In the genomic region with DNA sequence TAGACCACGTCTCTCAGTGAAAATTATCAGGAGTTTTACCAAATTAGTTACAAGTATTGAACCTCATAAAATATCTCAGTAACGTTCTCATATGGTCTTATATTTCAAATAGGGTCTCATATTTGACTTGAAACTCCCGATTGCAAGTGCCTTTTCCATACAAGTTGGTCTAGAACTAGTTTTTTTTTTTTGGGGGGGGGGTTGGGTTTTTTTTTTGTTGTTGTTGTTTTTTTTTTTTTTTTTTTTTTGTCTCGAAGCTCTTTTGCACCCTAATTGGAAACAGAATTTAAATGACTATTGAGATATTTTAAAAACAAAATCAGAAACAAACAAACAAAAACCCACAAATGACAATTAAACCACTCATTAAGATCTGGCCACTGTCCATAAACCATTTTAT, we compare ENCODE assay signal across 8 mouse cellular contexts. TPM values are rescaled to one million over a fixed set of nuclear protein-coding genes. Genes with fewer than 3 reads are reported as not detected.
DNase-seq lines count a peak whose midpoint lies in the region; ATAC-seq and TF ChIP-seq lines count a peak whose summit lies in the region.

No protein-coding gene starts in this region.

- intact Hi-C loops in heart, postnatal 36 days (cut with DNase I) = loop anchor here (2.0 kb wide), 2 partner anchors 68 to 156 kb away; partner anchors contain the start of gene Ppig

- H3K9ac ChIP-seq in heart, postnatal 0 days (replicated peaks; ENCODE audit: low read depth, low read length) = no peak overlapping the region
- H3K9ac ChIP-seq in hindbrain, embryonic 15.5 days = no peak overlapping the region
- H3K9ac ChIP-seq in midbrain, embryonic 14.5 days (replicated peaks; ENCODE audit: low read length) = no peak overlapping the region

- H3K9me3 ChIP-seq in heart, postnatal 0 days (replicated peaks; ENCODE audit: control insufficient read depth, low read length) = no peaks in the 10 kb centered on the region
- H3K9me3 ChIP-seq in embryonic facial prominence, embryonic 10.5 days = no peaks in the 10 kb centered on the region
- no peaks in the 10 kb centered on the region for H3K9me3 ChIP-seq in hindbrain, embryonic 15.5 days
- no peaks in the 10 kb centered on the region for H3K9me3 ChIP-seq in midbrain, embryonic 14.5 days (ENCODE audit: control insufficient read depth, low read length)

- no peak overlapping the region for H3K27ac ChIP-seq in heart, postnatal 0 days (ENCODE audit: low read depth)
- H3K27ac ChIP-seq in embryonic facial prominence, embryonic 10.5 days (replicated peaks) = no peak overlapping the region
- H3K27ac ChIP-seq in hindbrain, embryonic 15.5 days (replicated peaks) = no peak overlapping the region
- no peak overlapping the region for H3K27ac ChIP-seq in midbrain, embryonic 14.5 days (replicated peaks; ENCODE audit: low read depth, low read length)
- no peak overlapping the region for H3K27ac ChIP-seq in kidney, adult 2 months (ENCODE audit: insufficient read depth, low read depth, low read length)

- no peaks in the 10 kb centered on the region for H3K27me3 ChIP-seq in heart, postnatal 0 days (ENCODE audit: control insufficient read depth, insufficient read depth, low read length)
- no peaks in the 10 kb centered on the region for H3K27me3 ChIP-seq in embryonic facial prominence, embryonic 10.5 days (replicated peaks; ENCODE audit: low read depth, poor library complexity, severe bottlenecking)
- no peaks in the 10 kb centered on the region for H3K27me3 ChIP-seq in hindbrain, embryonic 15.5 days
- H3K27me3 ChIP-seq in midbrain, embryonic 14.5 days (ENCODE audit: control insufficient read depth, insufficient read depth, low read length) = no peaks in the 10 kb centered on the region
- no peaks in the 10 kb centered on the region for H3K27me3 ChIP-seq in kidney, adult 2 months (replicated peaks; ENCODE audit: control insufficient read depth, insufficient read depth, low read length)

- DNase-seq in heart, postnatal 0 days (ENCODE audit: low spot score) = no peak
- DNase-seq in heart, postnatal 36 days = no peak
- no peak for DNase-seq in embryonic facial prominence, embryonic 10.5 days (ENCODE audit: low spot score)
- no peak for DNase-seq in midbrain, embryonic 14.5 days
- no peak for DNase-seq in gastrocnemius, postnatal 4 days (ENCODE audit: low spot score in 2 of 2)
- no peak for DNase-seq in kidney, adult 2 months
- no peak for DNase-seq in embryo, embryonic 9.5 days (ENCODE audit: extremely low spot score)

- no peak for TF ChIP-seq EP300 in heart, postnatal 0 days (IDR thresholded peaks at IDR 0.05; ENCODE audit: low read depth)

- TF ChIP-seq CTCF in heart, postnatal 0 days (IDR thresholded peaks at IDR 0.05; ENCODE audit: low read depth) = no peak
- TF ChIP-seq CTCF in kidney, adult 2 months (conservative IDR thresholded peaks at IDR 0.05; ENCODE audit: insufficient read depth, insufficient read length, low read depth, low read length) = no peak

- H3K36me3 ChIP-seq in heart, postnatal 0 days (replicated peaks; ENCODE audit: control insufficient read depth, insufficient read depth, low read length) = peaks cover 27% of the 10 kb centered on the region
- H3K36me3 ChIP-seq in embryonic facial prominence, embryonic 10.5 days (replicated peaks) = peaks cover 31% of the 10 kb centered on the region
- H3K36me3 ChIP-seq in hindbrain, embryonic 15.5 days = peaks cover 30% of the 10 kb centered on the region
- peaks cover 21% of the 10 kb centered on the region for H3K36me3 ChIP-seq in midbrain, embryonic 14.5 days (ENCODE audit: control insufficient read depth, insufficient read depth, low read length)
- peaks cover 6% of the 10 kb centered on the region for H3K36me3 ChIP-seq in kidney, adult 2 months (ENCODE audit: control insufficient read depth, insufficient read depth, low read length)

- ATAC-seq in heart, postnatal 0 days (ENCODE audit: insufficient read depth, low read depth) = no peak
- no peak for ATAC-seq in hindbrain, embryonic 15.5 days (ENCODE audit: low FRiP score, low read depth)
- ATAC-seq in midbrain, embryonic 14.5 days (ENCODE audit: low FRiP score, low TSS enrichment) = no peak

- peak overlapping the region; percentile 78; the same call in 1 of the 2 replicates for H3K4me3 ChIP-seq in heart, postnatal 0 days (ENCODE audit: low read depth, low read length)
- peak overlapping the region; percentile 76 for H3K4me3 ChIP-seq in embryonic facial prominence, embryonic 10.5 days
- no peak overlapping the region for H3K4me3 ChIP-seq in hindbrain, embryonic 15.5 days
- no peak overlapping the region; the same call in 1 of the 2 replicates for H3K4me3 ChIP-seq in midbrain, embryonic 14.5 days (replicated peaks; ENCODE audit: low read depth, low read length)
- no peak overlapping the region for H3K4me3 ChIP-seq in kidney, adult 2 months (ENCODE audit: insufficient read depth, low read depth, low read length)

- WGBS in heart, postnatal 0 days = 72% methylated on average over 4 of the region's 4 CpGs
- 72% methylated on average over 4 of the region's 4 CpGs for WGBS in embryonic facial prominence, embryonic 10.5 days
- WGBS in hindbrain, embryonic 15.5 days = 82% methylated on average over 4 of the region's 4 CpGs
- WGBS in midbrain, embryonic 14.5 days = 77% methylated on average over 4 of the region's 4 CpGs
- 69% methylated on average over 4 of the region's 4 CpGs for WGBS in kidney, adult 2 months

- 0 out of 2 replicates have a peak, but pooled peaks cover 3% of the 10 kb centered on the region for H3K4me1 ChIP-seq in heart, postnatal 0 days (ENCODE audit: control insufficient read depth, insufficient read depth)
- peaks cover 16% of the 10 kb centered on the region; the same call in 1 of the 2 replicates for H3K4me1 ChIP-seq in embryonic facial prominence, embryonic 10.5 days
- peaks cover 22% of the 10 kb centered on the region for H3K4me1 ChIP-seq in hindbrain, embryonic 15.5 days (replicated peaks)
- peaks cover 7% of the 10 kb centered on the region; the same call in 1 of the 2 replicates for H3K4me1 ChIP-seq in midbrain, embryonic 14.5 days (ENCODE audit: control insufficient read depth, insufficient read depth, low read length)
- H3K4me1 ChIP-seq in kidney, adult 2 months (ENCODE audit: control insufficient read depth, insufficient read depth, low read length) = peaks cover 2% of the 10 kb centered on the region; the same call in 1 of the 2 replicates

- TF ChIP-seq POLR2A in kidney, adult 2 months (IDR thresholded peaks at IDR 0.05; ENCODE audit: low read depth, low read length) = no peak

- peak overlapping the region; percentile 86; the same call in 1 of the 2 replicates for H3K4me2 ChIP-seq in heart, postnatal 0 days (ENCODE audit: low read depth, low read length)
- H3K4me2 ChIP-seq in hindbrain, embryonic 15.5 days = peak overlapping the region; percentile 70
- peak overlapping the region; percentile 68 for H3K4me2 ChIP-seq in midbrain, embryonic 14.5 days (ENCODE audit: low read length)

RNA-seq across cellular contexts. Expression of gene Phospho2, which starts 1.3 kb away (rescaled TPM):
- 8.8 and 43.7 TPM in 2 replicates for total RNA-seq in heart, postnatal 0 days (2014; rRNA removed; ENCODE audit: low replicate concordance)
- 24.9 and 27.1 TPM in 2 replicates for polyA plus RNA-seq in heart, postnatal 0 days (2015; fragmentation: Nextera tagmentation; extraction: Ambion mirVana)
- 10 to 100 TPM; 22.7 to 24.1 TPM for total RNA-seq in heart, postnatal 36 days (2021)
- polyA plus RNA-seq in embryonic facial prominence, embryonic 10.5 days (2016; fragmentation: Nextera tagmentation; extraction: Ambion mirVana) = 26.1 and 28.5 TPM in 2 replicates
- 33.4 and 34.1 TPM in 2 replicates for polyA plus RNA-seq in hindbrain, embryonic 15.5 days (2015; fragmentation: Nextera tagmentation; extraction: Ambion mirVana)
- polyA plus RNA-seq in midbrain, embryonic 14.5 days (2014; fragmentation: Nextera tagmentation; extraction: Ambion mirVana) = 33.4 and 49.4 TPM in 2 replicates
- total RNA-seq in gastrocnemius, postnatal 4 days (2021) = 10 to 100 TPM in 1 of 2 experiments, 1 to 10 TPM in 1; 9.5 to 14.0 TPM
- polyA plus RNA-seq in kidney, adult 2 months (2012; rRNA removed) = 24.3 and 50.8 TPM in 2 replicates

RNA-seq across cellular contexts. Expression of gene Ccdc173, which starts 1.3 kb away (rescaled TPM):
- total RNA-seq in heart, postnatal 0 days (2014; rRNA removed; ENCODE audit: low replicate concordance) = not detected in 2 replicates
- 1.2 and 1.6 TPM in 2 replicates for polyA plus RNA-seq in heart, postnatal 0 days (2015; fragmentation: Nextera tagmentation; extraction: Ambion mirVana)
- under 1 TPM; 0.36 to 0.65 TPM for total RNA-seq in heart, postnatal 36 days (2021)
- polyA plus RNA-seq in embryonic facial prominence, embryonic 10.5 days (2016; fragmentation: Nextera tagmentation; extraction: Ambion mirVana) = 2.4 TPM in 2 replicates
- 3.3 and 3.4 TPM in 2 replicates for polyA plus RNA-seq in hindbrain, embryonic 15.5 days (2015; fragmentation: Nextera tagmentation; extraction: Ambion mirVana)
- 2.5 and 3.0 TPM in 2 replicates for polyA plus RNA-seq in midbrain, embryonic 14.5 days (2014; fragmentation: Nextera tagmentation; extraction: Ambion mirVana)
- total RNA-seq in gastrocnemius, postnatal 4 days (2021) = under 1 TPM; 0.83 to 0.88 TPM
- 0.20 and 0.37 TPM in 2 replicates for polyA plus RNA-seq in kidney, adult 2 months (2012; rRNA removed)

RNA-seq across cellular contexts. Expression of gene Klhl23, which starts 31.0 kb away (rescaled TPM):
- total RNA-seq in heart, postnatal 0 days (2014; rRNA removed; ENCODE audit: low replicate concordance) = 69.9 and 129 TPM in 2 replicates
- 33.9 and 43.0 TPM in 2 replicates for polyA plus RNA-seq in heart, postnatal 0 days (2015; fragmentation: Nextera tagmentation; extraction: Ambion mirVana)
- total RNA-seq in heart, postnatal 36 days (2021) = 10 to 100 TPM; 36.4 to 38.9 TPM
- 24.3 and 24.7 TPM in 2 replicates for polyA plus RNA-seq in embryonic facial prominence, embryonic 10.5 days (2016; fragmentation: Nextera tagmentation; extraction: Ambion mirVana)
- 93.0 and 94.6 TPM in 2 replicates for polyA plus RNA-seq in hindbrain, embryonic 15.5 days (2015; fragmentation: Nextera tagmentation; extraction: Ambion mirVana)
- 75.3 and 85.9 TPM in 2 replicates for polyA plus RNA-seq in midbrain, embryonic 14.5 days (2014; fragmentation: Nextera tagmentation; extraction: Ambion mirVana)
- 10 to 100 TPM; 27.1 to 30.4 TPM for total RNA-seq in gastrocnemius, postnatal 4 days (2021)
- polyA plus RNA-seq in kidney, adult 2 months (2012; rRNA removed) = 0.57 and 1.1 TPM in 2 replicates

Comparison
In these comparisons a context has a peak if more than half of its experiments do, and no peak if none do; other contexts are left out.
1. H3K4me3 ChIP-seq: peak in heart, postnatal 0 days (single experiment) and embryonic facial prominence, embryonic 10.5 days (single experiment); none in hindbrain, embryonic 15.5 days (single experiment), midbrain, embryonic 14.5 days (single experiment) and kidney, adult 2 months (single experiment).
2. RNA of gene Klhl23, which starts 31.0 kb away (polyA plus RNA-seq): 93.0 to 94.6 TPM in hindbrain, embryonic 15.5 days, 75.3 to 85.9 TPM in midbrain, embryonic 14.5 days, 33.9 to 43.0 TPM in heart, postnatal 0 days and 24.3 to 24.7 TPM in embryonic facial prominence, embryonic 10.5 days; 0.57 to 1.1 TPM in kidney, adult 2 months; every median in the first group is over 10 times any median in the second.
3. Peak in every context shown above with its lines, with median percentiles within 50 percentile points of each other: H3K4me2 ChIP-seq.